Mouse (Mus musculus) C2C12 (cell line): Measurements from ENCODE around the gene Med7. TPM values are rescaled to one million over a fixed set of nuclear protein-coding genes. Genes with fewer than 3 reads are reported as not detected.

Experiments used
- H3K27me3 ChIP-seq: one replicate; pipeline ENCODE4 v1.6.1; 2011; ENCODE audit not compliant: control insufficient read depth, insufficient read depth, insufficient read length
- H3K36me3 ChIP-seq: one replicate; pipeline ENCODE4 v1.6.1; 2011; ENCODE audit not compliant: control insufficient read depth, insufficient read depth
- H3K4me3 ChIP-seq: one replicate; pipeline ENCODE4 v1.5.1; 2011; ENCODE audit warnings: mild to moderate bottlenecking, control low read depth; ENCODE audit not compliant: poor library complexity, insufficient read depth, severe bottlenecking
- H3K79me2 ChIP-seq: one replicate; pipeline ENCODE4 v1.6.1; 2011; ENCODE audit not compliant: control insufficient read depth, insufficient read depth
- H3K79me3 ChIP-seq: one replicate; pipeline ENCODE4 v1.6.1; 2011; ENCODE audit warnings: low read depth, control low read depth
- H3ac ChIP-seq: one replicate; pipeline ENCODE3; 2011; ENCODE audit warnings: low read depth; ENCODE audit not compliant: control insufficient read depth, insufficient read length
- CEBPB ChIP-seq: IDR thresholded peaks from one replicate; pipeline ENCODE4 v1.6.1; 2011; ENCODE audit warnings: low read depth, mild to moderate bottlenecking, control low read depth, moderate library complexity
- CTCF ChIP-seq: IDR thresholded peaks from one replicate; pipeline ENCODE4 v1.5.1; 2011; ENCODE audit not compliant: control insufficient read depth, insufficient read depth, insufficient read length
- FOSL1 ChIP-seq: IDR thresholded peaks from one replicate; pipeline ENCODE4 v1.8.0; 2011; ENCODE audit warnings: mild to moderate bottlenecking, low read length; ENCODE audit not compliant: poor library complexity, insufficient read depth, severe bottlenecking
- MAX ChIP-seq: IDR thresholded peaks from one replicate; pipeline ENCODE4 v1.6.1; 2011; ENCODE audit warnings: mild to moderate bottlenecking, control low read depth
- MYOD1 ChIP-seq: IDR thresholded peaks from one replicate; pipeline ENCODE4 v1.6.1; 2011; ENCODE audit warnings: low read depth; ENCODE audit not compliant: control insufficient read depth, insufficient read length
- MYOG ChIP-seq: IDR thresholded peaks from one replicate; pipeline ENCODE4 v1.6.1; 2011; ENCODE audit not compliant: control insufficient read depth, insufficient read length; ENCODE audit errors: extremely low read depth
- USF1 ChIP-seq: IDR thresholded peaks from one replicate; pipeline ENCODE4 v1.6.1; 2011; ENCODE audit warnings: low read depth, mild to moderate bottlenecking, control low read depth, moderate library complexity
- polyA plus RNA-seq: library from polyadenylated mRNA; unstranded; fragments of >200 nt; fragmentation: generic; extraction: Trizol; gene quantifications from one replicate; pipeline ENCODE4 v1.2.1, GENCODE M21; 2012; ENCODE audit warnings: missing spikeins

Med7 gene
- polyA plus RNA-seq, 1 experiment, result 19.8 TPM

GRCm38 (mm10) chr11:46447644-46448484 is 11.1 kb downstream of the Med7 start:
- H3K4me3 ChIP-seq, result no peak overlapping the region
- H3ac ChIP-seq, result no peak overlapping the region
- peaks cover 9% of the 10 kb centered on the region for H3K79me2 ChIP-seq
- TF ChIP-seq FOSL1, result no peak
- no peak for TF ChIP-seq CTCF
- no peak for TF ChIP-seq MYOD1
- TF ChIP-seq CEBPB, result no peak
- TF ChIP-seq USF1, result no peak
- no peak for TF ChIP-seq MYOG
- TF ChIP-seq MAX, result no peak
- H3K36me3 ChIP-seq, result peaks cover 10% of the 10 kb centered on the region
- H3K27me3 ChIP-seq, result no peaks in the 10 kb centered on the region
- H3K79me3 ChIP-seq, result no peaks in the 10 kb centered on the region

- Histone ChIP-seq H3K36me3 (no peaks in the 10 kb centered on the region), H3K79me3 (no peaks in the 10 kb centered on the region), H3K27me3 (no peaks in the 10 kb centered on the region), H3K79me2 (no peaks in the 10 kb centered on the region), H3ac (no peak overlapping the region), H3K4me3 (no peak overlapping the region)
- TF ChIP-seq FOSL1, result no peak
- TF ChIP-seq MAX, result no peak
- no peak for TF ChIP-seq CEBPB
- no peak for TF ChIP-seq USF1
- TF ChIP-seq MYOG, result no peak
- TF ChIP-seq MYOD1, result no peak
- TF ChIP-seq CTCF, result no peak
Observed at GRCm38 (mm10) chr11:46449461-46450080, 12.8 kb downstream of the Med7 start.

- Histone ChIP-seq H3K79me3 (no peaks in the 10 kb centered on the region), H3K36me3 (no peaks in the 10 kb centered on the region), H3K27me3 (no peaks in the 10 kb centered on the region), H3ac (no peak within 1 kb of the TSS), H3K79me2 (no peaks in the 10 kb centered on the region), H3K4me3 (no peak within 1 kb of the TSS)
- TF ChIP-seq USF1 (no peak), MYOG (no peak), MAX (no peak), CEBPB (no peak), FOSL1 (no peak), MYOD1 (no peak), CTCF (no peak)
Observed at GRCm38 (mm10) chr11:46454453-46455045, 17.8 kb downstream of the Med7 start, which contains the start of gene Havcr2. Gene Havcr2 (plus strand): TSS chr11:46454935.

GRCm38 (mm10) chr11:46459960-46460359 is 23.2 kb downstream of the Med7 start:
- TF ChIP-seq USF1 (no peak), MYOD1 (no peak), CTCF (no peak), MAX (no peak), CEBPB (no peak), FOSL1 (no peak), MYOG (no peak)
- no peaks in the 10 kb centered on the region for H3K36me3 ChIP-seq
- H3K27me3 ChIP-seq, result no peaks in the 10 kb centered on the region
- no peaks in the 10 kb centered on the region for H3K79me2 ChIP-seq
- H3K4me3 ChIP-seq, result no peak overlapping the region
- H3ac ChIP-seq, result no peak overlapping the region
- H3K79me3 ChIP-seq, result no peaks in the 10 kb centered on the region

GRCm38 (mm10) chr11:46461362-46461761 is 24.6 kb downstream of the Med7 start:
- no peak overlapping the region for H3ac ChIP-seq
- TF ChIP-seq FOSL1, result no peak
- TF ChIP-seq MAX, result no peak
- no peak for TF ChIP-seq MYOD1
- TF ChIP-seq MYOG, result no peak
- no peak for TF ChIP-seq CEBPB
- TF ChIP-seq CTCF, result no peak
- TF ChIP-seq USF1, result no peak
- no peaks in the 10 kb centered on the region for H3K79me3 ChIP-seq
- H3K36me3 ChIP-seq, result no peaks in the 10 kb centered on the region
- no peaks in the 10 kb centered on the region for H3K27me3 ChIP-seq
- no peaks in the 10 kb centered on the region for H3K79me2 ChIP-seq
- no peak overlapping the region for H3K4me3 ChIP-seq

GRCm38 (mm10) chr11:46461931-46462330 is 25.2 kb downstream of the Med7 start:
- TF ChIP-seq MYOG, result no peak
- no peak for TF ChIP-seq USF1
- no peak for TF ChIP-seq CEBPB
- TF ChIP-seq CTCF, result no peak
- no peak for TF ChIP-seq MAX
- no peaks in the 10 kb centered on the region for H3K79me2 ChIP-seq
- no peaks in the 10 kb centered on the region for H3K36me3 ChIP-seq
- no peak overlapping the region for H3K4me3 ChIP-seq
- no peaks in the 10 kb centered on the region for H3K79me3 ChIP-seq
- H3K27me3 ChIP-seq, result no peaks in the 10 kb centered on the region
- no peak overlapping the region for H3ac ChIP-seq
